Mouse (Mus musculus) WW6 (cell line): ENCODE measurements around the gene Acin1.
"Not testable (repeated sequence)": the region's sequence is repeated elsewhere in the genome, so short reads cannot be mapped to it uniquely, and the experiment has no call there.

Source experiments
- DNase-seq: peaks from one replicate; pipeline ENCODE4 v3.0.0-alpha.2; 2013; ENCODE audit warnings: low read depth, low spot score

Gene Acin1

GRCm38 (mm10) chr14:54642224-54642944, 44.3 kb downstream of the Acin1 start:
- no peak for DNase-seq

GRCm38 (mm10) chr14:54641305-54641969, 45.3 kb downstream of the Acin1 start, which contains the start of gene Cdh24:
Cdh24 (minus strand) TSS chr14:54641364.
- peak; percentile 76 for DNase-seq

GRCm38 (mm10) chr14:54640946-54641304, 45.8 kb downstream of the Acin1 start, which contains the start of gene Gm17606:
Gm17606 (plus strand) TSS chr14:54640952.
- no peak for DNase-seq

GRCm38 (mm10) chr14:54640121-54640520, 46.6 kb downstream of the Acin1 start:
- DNase-seq = no peak

GRCm38 (mm10) chr14:54638210-54638609, 48.5 kb downstream of the Acin1 start:
- DNase-seq = no peak

GRCm38 (mm10) chr14:54636954-54637353, 49.8 kb downstream of the Acin1 start:
- DNase-seq = no peak

GRCm38 (mm10) chr14:54634182-54634581, 52.5 kb downstream of the Acin1 start:
- no peak for DNase-seq

- no peak for DNase-seq
Measured at GRCm38 (mm10) chr14:54632252-54632651, 54.5 kb downstream of the Acin1 start.

- no peak for DNase-seq
Measured at GRCm38 (mm10) chr14:54631240-54631599, 55.5 kb downstream of the Acin1 start.

GRCm38 (mm10) chr14:54630583-54631239, 56.0 kb downstream of the Acin1 start:
- DNase-seq = no peak

- DNase-seq = no peak
Measured at GRCm38 (mm10) chr14:54629797-54630196, 56.9 kb downstream of the Acin1 start.

- DNase-seq = no peak
Measured at GRCm38 (mm10) chr14:54628103-54628502, 58.6 kb downstream of the Acin1 start.

GRCm38 (mm10) chr14:54624976-54625375, 61.8 kb downstream of the Acin1 start:
- no peak for DNase-seq

- no peak for DNase-seq
Measured at GRCm38 (mm10) chr14:54623334-54623733, 63.4 kb downstream of the Acin1 start.

- no peak for DNase-seq
Measured at GRCm38 (mm10) chr14:54621133-54621532, 65.6 kb downstream of the Acin1 start, which contains the start of gene Psmb11. Psmb11 (plus strand) TSS chr14:54621433.

GRCm38 (mm10) chr14:54617897-54618365, 68.8 kb downstream of the Acin1 start, which contains the start of gene Psmb5:
Psmb5 (minus strand) TSS chr14:54618022.
- peak; percentile 74 for DNase-seq

GRCm38 (mm10) chr14:54617152-54617896, 69.4 kb downstream of the Acin1 start:
- no peak for DNase-seq

- DNase-seq = no peak
Measured at GRCm38 (mm10) chr14:54616226-54616825, 70.4 kb downstream of the Acin1 start.

GRCm38 (mm10) chr14:54614130-54614529, 72.6 kb downstream of the Acin1 start:
- not testable (repeated sequence) for DNase-seq

GRCm38 (mm10) chr14:54610648-54611047, 76.1 kb downstream of the Acin1 start:
- DNase-seq = no peak

- DNase-seq = no peak
Measured at GRCm38 (mm10) chr14:54609962-54610361, 76.8 kb downstream of the Acin1 start.
